Mouse (Mus musculus) E14TG2a.4 (cell line): ENCODE measurements around the gene Rbfox1.

ENCODE experiments used
- H3K27me3 ChIP-seq: 2 replicates; pipeline ENCODE4 v1.6.1; 2014; ENCODE audit warnings: low read length, control low read depth; ENCODE audit not compliant: insufficient read depth
- H3K36me3 ChIP-seq: 2 replicates; pipeline ENCODE4 v1.6.1; 2014; ENCODE audit warnings: low read length, control low read depth; ENCODE audit not compliant: insufficient read depth
- H3K4me1 ChIP-seq: replicated peaks from 2 replicates; pipeline ENCODE4 v1.6.1; 2014; ENCODE audit warnings: low read depth, low read length, control low read depth
- H3K4me3 ChIP-seq: replicated peaks from 2 replicates; pipeline ENCODE4 v1.5.1; 2014; ENCODE audit warnings: mild to moderate bottlenecking, low read length
- H3K9me3 ChIP-seq: 2 replicates; pipeline ENCODE4 v1.6.1; 2014; ENCODE audit warnings: low read length, control low read depth
- CTCF ChIP-seq: conservative IDR thresholded peaks from 2 replicates; pipeline ENCODE4 v1.5.1; 2014; ENCODE audit warnings: low read length
- NANOG ChIP-seq: IDR thresholded peaks from 2 replicates; pipeline ENCODE4 v1.6.1; 2014; ENCODE audit warnings: borderline replicate concordance, low read length, mixed read lengths
- POU5F1 ChIP-seq: IDR thresholded peaks from 2 replicates; pipeline ENCODE4 v1.6.1; 2014; ENCODE audit warnings: low read length, borderline replicate concordance

The Rbfox1 gene

DNA sequence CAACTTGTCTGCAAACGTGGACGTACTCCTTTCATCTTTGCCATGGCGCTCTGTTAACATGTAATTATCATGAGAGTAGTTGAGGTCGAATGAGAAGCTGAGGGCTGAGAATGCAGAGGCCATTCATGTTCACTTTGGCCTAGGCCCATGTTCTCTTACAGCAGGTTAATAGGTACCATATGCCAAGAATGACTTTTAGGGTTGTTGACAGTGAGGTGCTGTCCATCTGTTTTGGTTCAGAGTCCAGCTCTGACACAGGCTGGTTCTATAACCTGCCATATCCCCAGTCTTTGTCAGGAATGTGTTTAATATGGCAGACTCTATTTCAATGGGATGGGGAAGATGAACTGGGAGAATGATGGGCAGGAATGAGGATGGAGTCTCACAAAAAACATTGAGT lies 1174.4 kb downstream of the Rbfox1 start:
- no peak overlapping the region for H3K4me3 ChIP-seq
- no peaks in the 10 kb centered on the region for H3K27me3 ChIP-seq
- H3K9me3 ChIP-seq, result no peaks in the 10 kb centered on the region
- no peaks in the 10 kb centered on the region for H3K36me3 ChIP-seq
- no peaks in the 10 kb centered on the region for H3K4me1 ChIP-seq
- TF ChIP-seq POU5F1 (no peak), CTCF (no peak), NANOG (no peak)

- Histone ChIP-seq H3K27me3 (no peaks in the 10 kb centered on the region), H3K36me3 (no peaks in the 10 kb centered on the region), H3K4me1 (no peaks in the 10 kb centered on the region), H3K4me3 (no peak overlapping the region), H3K9me3 (no peaks in the 10 kb centered on the region)
- TF ChIP-seq CTCF, result no peak
- no peak for TF ChIP-seq NANOG
- TF ChIP-seq POU5F1, result no peak
Observed at GRCm38 (mm10) chr16:7060864-7061263, 1175.7 kb downstream of the Rbfox1 start.

DNA sequence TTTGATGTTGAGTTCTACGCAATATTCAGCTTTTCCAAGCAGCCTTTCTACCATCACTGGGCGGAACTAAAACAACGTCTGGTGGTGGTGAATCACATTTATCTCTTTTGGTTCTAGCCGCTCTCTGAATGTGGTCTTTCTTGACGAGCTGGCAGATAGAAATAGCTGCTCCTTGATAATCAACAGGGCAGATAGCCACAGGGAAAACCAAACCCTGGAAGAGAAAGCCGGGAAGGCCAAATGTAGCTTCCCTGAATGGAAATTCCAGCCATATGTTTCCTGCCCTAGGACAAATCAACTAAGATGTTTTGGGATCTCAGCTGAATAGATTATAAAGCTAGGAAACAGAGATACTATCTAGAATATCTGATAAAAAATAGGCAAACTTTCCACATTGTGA lies 1177.4 kb downstream of the Rbfox1 start:
- H3K9me3 ChIP-seq, result no peaks in the 10 kb centered on the region
- no peaks in the 10 kb centered on the region for H3K36me3 ChIP-seq
- no peak overlapping the region for H3K4me3 ChIP-seq
- no peak for TF ChIP-seq NANOG
- TF ChIP-seq POU5F1, result no peak
- TF ChIP-seq CTCF, result no peak
- no peaks in the 10 kb centered on the region for H3K4me1 ChIP-seq
- H3K27me3 ChIP-seq, result no peaks in the 10 kb centered on the region

- H3K27me3 ChIP-seq, result no peaks in the 10 kb centered on the region
- H3K36me3 ChIP-seq, result no peaks in the 10 kb centered on the region
- TF ChIP-seq POU5F1, result no peak
- TF ChIP-seq NANOG, result no peak
- TF ChIP-seq CTCF, result no peak
- H3K4me3 ChIP-seq, result no peak overlapping the region
- H3K9me3 ChIP-seq, result no peaks in the 10 kb centered on the region
- H3K4me1 ChIP-seq, result 0 out of 2 replicates have a peak, but pooled peaks cover 4% of the 10 kb centered on the region
Observed at GRCm38 (mm10) chr16:7067109-7067508, 1182.0 kb downstream of the Rbfox1 start.

- no peak overlapping the region for H3K4me3 ChIP-seq
- no peak for TF ChIP-seq POU5F1
- TF ChIP-seq NANOG, result no peak
- TF ChIP-seq CTCF, result no peak
- H3K27me3 ChIP-seq, result no peaks in the 10 kb centered on the region
- no peaks in the 10 kb centered on the region for H3K36me3 ChIP-seq
- no peaks in the 10 kb centered on the region for H3K9me3 ChIP-seq
- H3K4me1 ChIP-seq, result peaks cover 24% of the 10 kb centered on the region
Observed at GRCm38 (mm10) chr16:7069599-7069998, 1184.4 kb downstream of the Rbfox1 start.

GRCm38 (mm10) chr16:7074786-7075185 lies 1189.6 kb downstream of the Rbfox1 start:
- Histone ChIP-seq H3K4me3 (no peak overlapping the region), H3K4me1 (peaks cover 47% of the 10 kb centered on the region), H3K27me3 (no peaks in the 10 kb centered on the region), H3K36me3 (no peaks in the 10 kb centered on the region), H3K9me3 (no peaks in the 10 kb centered on the region)
- TF ChIP-seq CTCF, result no peak
- peak; percentile 47; the same call in 1 of the 2 replicates for TF ChIP-seq NANOG

DNA sequence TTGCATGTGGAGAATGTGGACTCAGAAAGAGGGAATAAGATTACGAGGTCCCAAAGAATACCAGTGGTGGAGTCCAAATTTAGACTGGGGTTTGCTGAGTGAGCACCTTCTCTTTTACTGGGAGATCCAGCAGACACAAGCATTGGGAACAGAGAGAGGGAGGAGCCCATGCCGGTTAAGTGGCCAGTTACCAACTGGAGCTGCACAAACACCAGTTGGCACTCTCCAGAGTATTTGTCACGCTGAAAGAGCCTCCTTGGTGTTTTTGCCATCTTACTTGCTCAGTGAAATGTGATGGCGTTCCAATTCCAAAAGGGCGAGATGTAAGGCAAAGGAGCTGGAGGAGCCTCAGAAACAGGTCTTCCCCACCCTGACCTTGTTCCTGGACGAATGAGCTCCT lies 1190.6 kb downstream of the Rbfox1 start:
- TF ChIP-seq POU5F1, result no peak
- H3K36me3 ChIP-seq, result no peaks in the 10 kb centered on the region
- peaks cover 54% of the 10 kb centered on the region for H3K4me1 ChIP-seq
- H3K9me3 ChIP-seq, result no peaks in the 10 kb centered on the region
- H3K4me3 ChIP-seq, result no peak overlapping the region
- H3K27me3 ChIP-seq, result no peaks in the 10 kb centered on the region

DNA sequence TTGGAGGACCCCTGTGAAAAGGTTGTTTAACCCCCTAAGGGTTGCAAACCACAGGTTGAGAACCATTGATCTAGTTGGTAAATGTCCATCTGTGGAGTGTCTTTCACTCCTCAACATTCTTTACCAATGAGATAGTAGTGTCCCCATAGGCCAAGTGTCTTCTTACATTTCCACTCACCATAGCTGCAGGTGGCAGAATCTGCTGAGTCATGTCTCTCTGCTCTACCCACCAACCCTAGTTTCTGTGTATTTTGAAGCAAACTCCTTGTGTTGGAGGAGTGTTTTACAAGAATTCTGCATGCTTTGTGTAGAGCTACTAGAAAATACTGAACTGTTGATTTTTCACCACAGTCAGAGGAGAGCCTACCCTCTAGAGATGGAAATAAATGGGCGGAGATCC lies 1191.2 kb downstream of the Rbfox1 start:
- H3K4me3 ChIP-seq, result no peak overlapping the region
- TF ChIP-seq POU5F1, result no peak
- no peak for TF ChIP-seq NANOG
- TF ChIP-seq CTCF, result no peak
- no peaks in the 10 kb centered on the region for H3K36me3 ChIP-seq

DNA sequence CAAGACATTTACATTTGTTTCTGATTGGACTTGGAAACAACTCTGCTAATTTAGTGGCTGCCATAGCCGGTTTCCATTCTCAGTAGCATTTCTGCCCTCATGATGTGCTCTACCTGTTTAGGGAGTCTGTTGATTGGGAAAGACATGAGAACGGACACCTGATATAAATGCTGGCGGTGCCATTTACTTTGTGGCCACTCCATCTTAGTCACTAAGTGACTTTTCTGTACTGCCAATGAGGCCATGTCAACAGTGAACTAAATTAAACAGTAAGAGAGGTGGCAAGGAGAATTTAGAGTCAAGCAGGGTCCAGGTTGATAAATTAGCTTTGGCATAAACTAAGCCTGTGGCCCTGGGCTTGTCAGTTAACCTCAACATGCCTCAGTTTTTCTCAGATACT lies 1191.6 kb downstream of the Rbfox1 start:
- H3K4me3 ChIP-seq, result no peak overlapping the region
- no peak for TF ChIP-seq NANOG
- TF ChIP-seq POU5F1, result no peak
- no peak for TF ChIP-seq CTCF
- no peaks in the 10 kb centered on the region for H3K9me3 ChIP-seq
- H3K27me3 ChIP-seq, result no peaks in the 10 kb centered on the region
- peaks cover 63% of the 10 kb centered on the region for H3K4me1 ChIP-seq
- H3K36me3 ChIP-seq, result no peaks in the 10 kb centered on the region

More for the DNA sequence above, 1191.2 kb downstream of the Rbfox1 start:
- Histone ChIP-seq H3K27me3 (no peaks in the 10 kb centered on the region), H3K9me3 (no peaks in the 10 kb centered on the region), H3K4me1 (peaks cover 59% of the 10 kb centered on the region)
